Mouse (Mus musculus): ENCODE measurements around the gene Frmd8.

DNA sequence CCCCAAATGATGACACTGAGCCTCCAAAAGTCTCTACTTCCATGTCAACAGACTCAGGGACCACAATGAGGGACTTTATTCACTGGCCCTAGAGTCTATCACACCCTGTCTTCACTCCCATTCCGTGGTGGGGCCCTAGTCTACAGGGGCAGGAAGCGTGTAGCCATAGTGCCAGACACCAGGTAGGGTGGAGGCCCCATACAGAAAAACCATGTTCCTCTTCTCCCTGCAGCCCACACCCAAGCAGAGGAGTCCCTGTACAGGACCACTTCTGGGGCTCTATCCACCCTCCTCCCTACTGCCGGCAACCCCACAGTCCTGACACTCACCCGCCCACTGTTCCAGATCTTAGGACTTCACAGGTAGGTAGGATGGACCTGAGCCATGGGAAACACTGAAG lies 2.5 kb downstream of the Frmd8 start:
- TF ChIP-seq POLR2A (IDR thresholded peaks at IDR 0.05; ENCODE audit: control insufficient read depth, low read depth, low read length) (no peak), CTCF (IDR thresholded peaks at IDR 0.05; ENCODE audit: control insufficient read depth, insufficient read depth, insufficient replicate concordance, low read depth, low read length) (no peak)

Measured in testis, adult 2 months (tissue).